Mouse (Mus musculus) heart, adult 2 months (tissue): ENCODE measurements around the gene Sptbn1.

ENCODE experiments used
- CTCF ChIP-seq: fragments of 200-600 bp; IDR thresholded peaks from 2 replicates; pipeline ENCODE4 v1.8.1; 2022; ENCODE audit warnings: antibody characterized with exemption, mild to moderate bottlenecking, moderate library complexity
- EP300 ChIP-seq: fragments of 200-500 bp; IDR thresholded peaks from 2 replicates; pipeline ENCODE4 v1.6.1; 2011; ENCODE audit warnings: low read depth, low read length, control low read depth; ENCODE audit not compliant: insufficient read depth
- POLR2A ChIP-seq: fragments of 200-500 bp; IDR thresholded peaks from 2 replicates; pipeline ENCODE4 v1.6.1; 2011; ENCODE audit warnings: mild to moderate bottlenecking, low read depth, low read length, control low read depth; ENCODE audit not compliant: insufficient read depth

DNA sequence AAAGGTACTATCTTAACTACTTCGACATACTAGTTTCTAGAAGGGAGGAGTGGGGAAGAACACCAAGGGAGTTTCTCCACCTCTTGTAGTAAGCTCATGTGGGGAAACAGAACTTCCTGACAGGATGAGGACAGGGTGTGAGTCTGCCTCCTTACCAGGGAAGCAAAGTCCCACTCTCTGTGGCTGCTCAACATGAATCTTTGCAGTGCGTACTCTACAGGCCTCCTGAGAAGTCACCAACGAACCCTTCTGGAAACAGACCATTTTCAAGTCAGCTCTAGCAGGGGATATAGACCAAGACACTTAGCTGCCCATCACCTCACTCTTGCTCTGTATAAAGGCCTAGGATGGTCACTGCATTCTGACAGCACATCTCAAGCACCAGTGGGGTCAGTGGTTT is 36.6 kb downstream of the Sptbn1 start:
- no peak for TF ChIP-seq CTCF
- no peak for TF ChIP-seq EP300
- TF ChIP-seq POLR2A = no peak
